Mouse (Mus musculus) myocyte (in vitro differentiated cells): Measurements from ENCODE around the gene Tnfsf10.

Experiments used
- E2F4 ChIP-seq: IDR thresholded peaks from one replicate; pipeline ENCODE4 v1.6.1; 2011; ENCODE audit warnings: mild to moderate bottlenecking, control low read depth, moderate library complexity; ENCODE audit not compliant: insufficient read depth
- MAX ChIP-seq: IDR thresholded peaks from one replicate; pipeline ENCODE4 v1.6.1; 2011; ENCODE audit warnings: low read depth, mild to moderate bottlenecking, control low read depth
- MYOG ChIP-seq, 3 experiments: IDR thresholded peaks; one replicate each; pipeline ENCODE4 v1.6.1; 2011; ENCODE audit warnings: control low read depth in 2 of 3, low read depth in 2 of 3, mild to moderate bottlenecking in 2 of 3; ENCODE audit not compliant: insufficient read length in 2 of 3, control insufficient read depth in 1 of 3, insufficient read depth in 1 of 3
- POLR2A ChIP-seq: IDR thresholded peaks from one replicate; pipeline ENCODE4 v1.6.1; 2011; ENCODE audit warnings: low read depth, mild to moderate bottlenecking, control low read depth, moderate library complexity; ENCODE audit not compliant: insufficient read length
- REST ChIP-seq: IDR thresholded peaks from one replicate; pipeline ENCODE4 v1.6.1; 2011; ENCODE audit warnings: mild to moderate bottlenecking, control low read depth, moderate library complexity; ENCODE audit not compliant: insufficient read depth, insufficient read length
- TCF12 ChIP-seq: IDR thresholded peaks from one replicate; pipeline ENCODE4 v1.6.1; 2011; ENCODE audit warnings: mild to moderate bottlenecking, control low read depth; ENCODE audit not compliant: poor library complexity, insufficient read depth, severe bottlenecking
- USF1 ChIP-seq: IDR thresholded peaks from one replicate; pipeline ENCODE4 v1.6.1; 2011; ENCODE audit warnings: low read depth, mild to moderate bottlenecking, control low read depth, moderate library complexity

GRCm38 (mm10) chr3:27311475-27311874 lies 5.4 kb upstream of the Tnfsf10 start:
- no peak for TF ChIP-seq USF1
- no peak for TF ChIP-seq TCF12
- no peak for TF ChIP-seq MYOG (IDR thresholded peaks at IDR 0.05; ENCODE audit: control insufficient read depth in 1 of 3, insufficient read depth in 1 of 3, insufficient read length in 2 of 3, low read depth in 2 of 3)
- TF ChIP-seq POLR2A, result no peak
- TF ChIP-seq E2F4, result no peak
- TF ChIP-seq REST, result no peak
- no peak for TF ChIP-seq MAX
